Mouse (Mus musculus) heart, embryonic 10.5 days (tissue): ENCODE measurements around the gene Nelfb. TPM values are rescaled to one million over a fixed set of nuclear protein-coding genes. Genes with fewer than 3 reads are reported as not detected.

Source experiments
- DNase-seq: peaks from one replicate; pipeline ENCODE4 v3.0.0-alpha.2; 2017; ENCODE audit warnings: low spot score
- H3K27ac ChIP-seq: fragments of 300-500 bp; sonication (generic); 2 replicates; pipeline ENCODE4 v1.5.1; 2016; ENCODE audit warnings: mild to moderate bottlenecking
- H3K27me3 ChIP-seq: fragments of 300-500 bp; sonication (generic); 2 replicates; pipeline ENCODE4 v1.6.1; 2016; ENCODE audit warnings: mild to moderate bottlenecking; ENCODE audit not compliant: poor library complexity, insufficient read depth, severe bottlenecking
- H3K36me3 ChIP-seq: fragments of 300-500 bp; sonication (generic); 2 replicates; pipeline ENCODE4 v1.6.1; 2016; ENCODE audit warnings: mild to moderate bottlenecking, moderate library complexity
- H3K4me1 ChIP-seq: fragments of 300-500 bp; sonication (generic); 2 replicates; pipeline ENCODE4 v1.6.1; 2016; ENCODE audit warnings: mild to moderate bottlenecking
- H3K4me3 ChIP-seq: fragments of 300-500 bp; sonication (generic); 2 replicates; pipeline ENCODE4 v1.5.1; 2016; ENCODE audit warnings: mild to moderate bottlenecking, moderate library complexity
- H3K9me3 ChIP-seq: fragments of 300-500 bp; sonication (generic); 2 replicates; pipeline ENCODE4 v1.6.1; 2016; ENCODE audit warnings: mild to moderate bottlenecking, moderate library complexity
- WGBS: fragments of 180-500 bp; shearing (Covaris S2); methylation state at CpG from one replicate; pipeline ENCODE4 v1.1.7; 2016; 5-methylcytosine and 5-hydroxymethylcytosine counted together
- polyA plus RNA-seq: library from polyadenylated mRNA; unstranded; fragments of >200 nt; fragmentation: Nextera tagmentation; extraction: Ambion mirVana; gene quantifications from 2 replicates; pipeline ENCODE4 v1.2.1, GENCODE M21; 2016

Gene Nelfb
- polyA plus RNA-seq, 1 experiment from 2014 or later: 99.8 TPM

DNA sequence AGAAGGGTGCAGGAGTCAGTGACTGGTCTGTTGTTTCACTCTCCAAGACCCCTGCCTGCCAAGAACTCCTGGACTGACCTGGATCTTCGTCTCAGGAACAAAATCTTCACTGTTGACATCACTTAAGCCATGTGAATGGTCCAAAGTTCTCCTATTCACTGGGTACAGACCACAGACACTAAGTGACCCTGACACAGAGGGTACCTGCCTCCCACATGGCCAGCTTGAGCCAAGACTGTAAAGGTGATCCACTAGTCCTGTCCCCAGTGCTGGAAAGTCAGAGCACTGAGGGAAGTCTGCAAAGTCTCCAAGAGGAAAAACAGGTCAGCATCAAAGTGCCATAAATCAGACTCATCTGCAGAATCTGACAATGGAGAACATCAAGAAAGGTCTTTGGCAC is 3.7 kb downstream of the Nelfb start:
- no peaks in the 10 kb centered on the region for H3K9me3 ChIP-seq
- H3K4me3 ChIP-seq: no peak overlapping the region
- H3K4me1 ChIP-seq: peaks cover 17% of the 10 kb centered on the region
- WGBS: 91% methylated on average over 1 of the region's 1 CpGs
- H3K27ac ChIP-seq: no peak overlapping the region
- DNase-seq: no peak
- peaks cover 65% of the 10 kb centered on the region for H3K36me3 ChIP-seq
- H3K27me3 ChIP-seq: peaks cover 4% of the 10 kb centered on the region; the same call in 1 of the 2 replicates

GRCm38 (mm10) chr2:25203631-25204214 is 7.6 kb downstream of the Nelfb start:
- DNase-seq: no peak
- Histone ChIP-seq H3K36me3 (peaks cover 98% of the 10 kb centered on the region), H3K4me1 (no peaks in the 10 kb centered on the region; the same call in 1 of the 2 replicates), H3K27me3 (no peaks in the 10 kb centered on the region), H3K4me3 (no peak overlapping the region), H3K9me3 (no peaks in the 10 kb centered on the region), H3K27ac (no peak overlapping the region)
- WGBS: 60% methylated on average over 4 of the region's 4 CpGs

GRCm38 (mm10) chr2:25200631-25201030 is 10.7 kb downstream of the Nelfb start:
- 92% methylated on average over 2 of the region's 2 CpGs for WGBS
- Histone ChIP-seq H3K36me3 (peaks cover 68% of the 10 kb centered on the region), H3K27ac (no peak overlapping the region), H3K4me1 (peaks cover 20% of the 10 kb centered on the region), H3K4me3 (no peak overlapping the region), H3K27me3 (peaks cover 13% of the 10 kb centered on the region), H3K9me3 (no peaks in the 10 kb centered on the region)
- DNase-seq: no peak

DNA sequence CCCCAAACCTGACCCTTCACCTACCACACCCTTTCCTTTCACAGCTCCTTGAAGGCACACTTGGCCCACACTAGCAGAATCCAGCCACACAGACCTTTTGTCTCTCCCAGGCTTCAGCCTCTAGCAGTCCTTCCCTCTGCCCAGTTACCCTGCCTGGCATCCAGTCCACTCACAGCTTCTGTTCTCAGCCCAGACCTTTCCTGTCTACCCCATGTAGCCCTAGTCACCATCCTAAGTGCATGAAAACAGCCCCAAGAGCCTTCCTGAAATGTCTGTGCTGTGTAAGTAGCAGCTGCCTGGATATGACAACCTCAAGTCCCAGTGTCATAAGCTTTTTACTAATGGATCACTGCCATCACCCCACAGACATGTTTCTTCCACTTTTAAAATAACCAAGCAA is 13.3 kb downstream of the Nelfb start:
- Histone ChIP-seq H3K4me1 (peaks cover 47% of the 10 kb centered on the region), H3K36me3 (peaks cover 41% of the 10 kb centered on the region), H3K27me3 (peaks cover 32% of the 10 kb centered on the region), H3K4me3 (no peak overlapping the region), H3K9me3 (no peaks in the 10 kb centered on the region), H3K27ac (no peak overlapping the region)
- no peak for DNase-seq

DNA sequence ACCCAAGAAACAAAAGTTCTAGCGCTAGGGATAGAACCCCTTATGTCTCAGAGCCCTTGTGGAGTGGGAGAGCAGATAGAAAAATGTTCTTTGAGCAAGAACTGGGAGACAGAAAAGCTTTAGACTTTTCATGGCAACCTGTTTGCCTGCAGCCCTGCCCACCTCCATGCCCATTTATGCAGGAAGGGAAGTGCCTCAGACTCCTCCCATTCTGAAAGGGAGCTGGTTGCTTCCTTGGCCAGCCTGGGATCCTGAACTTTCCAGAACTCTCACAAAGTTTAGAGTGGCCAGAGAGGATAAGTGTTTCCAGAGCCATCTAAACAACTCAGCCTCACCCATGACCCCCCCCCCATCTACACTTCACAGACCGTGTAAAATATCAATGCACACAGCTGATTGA is 14.1 kb downstream of the Nelfb start:
- peaks cover 32% of the 10 kb centered on the region for H3K27me3 ChIP-seq
- DNase-seq: no peak
- peaks cover 48% of the 10 kb centered on the region for H3K4me1 ChIP-seq
- H3K4me3 ChIP-seq: peak overlapping the region; percentile 62
- H3K9me3 ChIP-seq: no peaks in the 10 kb centered on the region
- 22% methylated on average over 2 of the region's 2 CpGs for WGBS
- peak overlapping the region; percentile 79 for H3K27ac ChIP-seq
- peaks cover 33% of the 10 kb centered on the region for H3K36me3 ChIP-seq

GRCm38 (mm10) chr2:25196172-25196954 is 14.9 kb downstream of the Nelfb start, which contains the start of gene Tor4a:
Gene Tor4a (minus strand): TSS chr2:25196886.
- Histone ChIP-seq H3K27ac (peak within 1 kb of the TSS; percentile 79), H3K9me3 (no peaks in the 10 kb centered on the region), H3K4me3 (peak within 1 kb of the TSS; percentile 62), H3K36me3 (peaks cover 25% of the 10 kb centered on the region), H3K27me3 (peaks cover 32% of the 10 kb centered on the region), H3K4me1 (peaks cover 48% of the 10 kb centered on the region)
- peak; percentile 90 for DNase-seq
- WGBS: 7% methylated on average over 8 of the region's 8 CpGs

DNA sequence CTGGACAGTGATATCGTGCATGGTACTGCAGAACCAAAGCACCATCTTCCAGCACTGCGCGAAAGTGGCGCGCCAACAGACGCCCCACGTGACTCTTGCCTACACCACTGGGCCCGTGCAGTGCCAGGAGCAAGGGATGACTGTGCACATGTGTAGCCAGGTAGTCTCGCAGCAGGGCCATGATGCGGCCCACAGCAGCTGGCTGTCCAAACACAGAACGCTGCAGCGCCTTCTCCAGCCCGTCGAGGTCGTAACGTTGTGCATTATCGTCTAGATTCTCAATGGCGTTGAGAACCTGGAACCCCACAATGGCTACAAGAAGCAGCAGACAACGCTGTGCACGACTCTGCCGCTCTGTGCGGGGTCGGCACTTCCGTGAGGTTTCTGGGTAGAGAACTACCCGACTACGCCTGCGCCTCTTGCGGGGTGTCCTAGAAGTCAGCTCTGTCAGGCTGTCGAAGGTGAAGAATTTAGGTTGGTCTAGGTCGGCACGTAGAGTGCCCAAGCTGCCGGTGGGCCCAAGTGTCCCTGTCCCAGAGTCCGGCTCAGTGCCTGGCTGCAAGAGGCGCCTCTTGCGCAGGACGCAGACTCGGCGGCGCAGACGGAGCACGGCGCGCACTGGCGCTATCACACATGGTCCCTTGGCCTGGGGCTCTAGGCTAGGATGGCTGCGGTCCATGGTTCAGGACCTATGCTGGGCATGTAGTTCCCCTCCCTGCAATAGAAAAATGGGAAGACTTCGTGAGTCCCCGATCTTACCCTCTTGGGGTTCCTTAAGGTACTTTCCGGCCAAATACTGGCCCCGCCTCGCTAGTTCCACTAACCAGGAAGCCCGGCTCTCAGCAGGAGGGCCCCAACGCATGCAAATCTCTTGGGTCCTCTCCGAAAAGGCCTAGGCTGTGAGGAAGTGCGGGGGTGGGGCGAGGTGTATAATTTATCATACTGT is 15.8 kb downstream of the Nelfb start:
- no peaks in the 10 kb centered on the region for H3K9me3 ChIP-seq
- WGBS: 14% methylated on average over 55 of the region's 55 CpGs
- peak overlapping the region; percentile 62 for H3K4me3 ChIP-seq
- peaks cover 32% of the 10 kb centered on the region for H3K27me3 ChIP-seq
- H3K27ac ChIP-seq: peak overlapping the region; percentile 79
- H3K36me3 ChIP-seq: peaks cover 16% of the 10 kb centered on the region
- peaks cover 48% of the 10 kb centered on the region for H3K4me1 ChIP-seq
- DNase-seq: no peak

GRCm38 (mm10) chr2:25194486-25195171 is 16.7 kb downstream of the Nelfb start:
- peaks cover 8% of the 10 kb centered on the region for H3K36me3 ChIP-seq
- no peak for DNase-seq
- 0 out of 2 replicates have a peak overlapping the region, but pooled peaks have one; percentile 2 for H3K4me3 ChIP-seq
- no peaks in the 10 kb centered on the region for H3K9me3 ChIP-seq
- H3K4me1 ChIP-seq: peaks cover 48% of the 10 kb centered on the region
- 0 out of 2 replicates have a peak overlapping the region, but pooled peaks have one; percentile 79 for H3K27ac ChIP-seq
- peaks cover 32% of the 10 kb centered on the region for H3K27me3 ChIP-seq
- 77% methylated on average over 17 of the region's 17 CpGs for WGBS

GRCm38 (mm10) chr2:25194006-25194405 is 17.3 kb downstream of the Nelfb start:
- Histone ChIP-seq H3K4me3 (0 out of 2 replicates have a peak overlapping the region, but pooled peaks have one; percentile 2), H3K4me1 (peaks cover 48% of the 10 kb centered on the region), H3K27me3 (peaks cover 32% of the 10 kb centered on the region), H3K27ac (no peak overlapping the region), H3K9me3 (no peaks in the 10 kb centered on the region), H3K36me3 (peaks cover 2% of the 10 kb centered on the region)
- 68% methylated on average over 5 of the region's 5 CpGs for WGBS
- no peak for DNase-seq

- peak; percentile 91 for DNase-seq
- WGBS: 3% methylated on average over 6 of the region's 6 CpGs
- H3K4me3 ChIP-seq: no peak overlapping the region; the same call in 1 of the 2 replicates
- H3K27me3 ChIP-seq: peaks cover 32% of the 10 kb centered on the region
- H3K36me3 ChIP-seq: no peaks in the 10 kb centered on the region; the same call in 1 of the 2 replicates
- no peak overlapping the region for H3K27ac ChIP-seq
- H3K4me1 ChIP-seq: peaks cover 48% of the 10 kb centered on the region
- no peaks in the 10 kb centered on the region for H3K9me3 ChIP-seq
Measured at GRCm38 (mm10) chr2:25193330-25193770, 17.9 kb downstream of the Nelfb start.

- Histone ChIP-seq H3K9me3 (no peaks in the 10 kb centered on the region), H3K27me3 (peaks cover 39% of the 10 kb centered on the region), H3K4me3 (no peak overlapping the region), H3K27ac (no peak overlapping the region), H3K4me1 (peaks cover 12% of the 10 kb centered on the region), H3K36me3 (no peaks in the 10 kb centered on the region)
- 79% methylated on average over 6 of the region's 6 CpGs for WGBS
- DNase-seq: no peak
Measured at GRCm38 (mm10) chr2:25187841-25188240, 23.4 kb downstream of the Nelfb start.

DNA sequence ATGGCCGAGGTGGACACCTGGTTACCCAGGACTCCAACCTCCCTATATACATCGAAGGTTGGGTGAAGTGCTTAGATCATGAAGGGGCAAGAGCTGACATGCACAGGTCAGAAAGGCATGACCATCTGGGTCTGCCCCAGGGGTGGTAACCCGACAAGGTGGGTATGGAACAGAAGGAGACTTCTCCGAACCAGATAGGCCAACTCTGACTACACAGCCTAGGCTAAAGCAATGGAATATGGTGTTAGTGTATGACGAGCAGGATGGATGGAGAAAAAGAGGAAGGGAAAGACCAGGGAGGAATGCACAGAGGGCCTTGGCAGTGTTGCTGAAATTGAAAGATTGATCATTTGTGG is 24.7 kb downstream of the Nelfb start:
- Histone ChIP-seq H3K36me3 (no peaks in the 10 kb centered on the region), H3K4me3 (peak overlapping the region; percentile 70), H3K27me3 (peaks cover 45% of the 10 kb centered on the region), H3K27ac (peak overlapping the region; percentile 83; the same call in 1 of the 2 replicates), H3K9me3 (no peaks in the 10 kb centered on the region), H3K4me1 (peaks cover 19% of the 10 kb centered on the region)
- no peak for DNase-seq
- WGBS: 29% methylated on average over 5 of the region's 5 CpGs
